ENCODE assay signal across 8 mouse cellular contexts in genomic region chr7:70365401-70365811, GRCm38 (mm10). TPM values are rescaled to one million over a fixed set of nuclear protein-coding genes. Genes with fewer than 3 reads are reported as not detected.
DNase-seq lines count a peak whose midpoint lies in the region; ATAC-seq lines count a peak whose summit lies in the region.

No protein-coding gene starts in this region.

- peak overlapping the region; percentile 42 for H3K4me3 ChIP-seq in forebrain, embryonic 15.5 days
- H3K4me3 ChIP-seq in midbrain, embryonic 13.5 days (replicated peaks): peak overlapping the region; percentile 54

- under 1% methylated on average over 17 of the region's 17 CpGs for WGBS in forebrain, embryonic 15.5 days
- under 1% methylated on average over 17 of the region's 17 CpGs for WGBS in midbrain, embryonic 13.5 days

- no peak for ATAC-seq in forebrain, embryonic 15.5 days (replicated peaks)
- ATAC-seq in midbrain, embryonic 13.5 days: no peak
- ATAC-seq in granulocyte monocyte progenitor cell, adult 5-6 weeks (replicated peaks; ENCODE audit: poor library complexity, severe bottlenecking): no peak

- H3K9ac ChIP-seq in forebrain, embryonic 15.5 days (replicated peaks): peak overlapping the region; percentile 57
- H3K9ac ChIP-seq in midbrain, embryonic 13.5 days (replicated peaks): peak overlapping the region; percentile 85

- H3K27ac ChIP-seq in forebrain, embryonic 15.5 days (replicated peaks): peak overlapping the region; percentile 90
- H3K27ac ChIP-seq in midbrain, embryonic 13.5 days: peak overlapping the region; percentile 94

- no peaks in the 10 kb centered on the region for H3K36me3 ChIP-seq in forebrain, embryonic 15.5 days
- no peaks in the 10 kb centered on the region for H3K36me3 ChIP-seq in midbrain, embryonic 13.5 days

- H3K9me3 ChIP-seq in forebrain, embryonic 15.5 days: no peaks in the 10 kb centered on the region
- H3K9me3 ChIP-seq in midbrain, embryonic 13.5 days: no peaks in the 10 kb centered on the region

- peak; percentile 25 to 54 for DNase-seq in cerebellum, postnatal 25 days
- no peak for DNase-seq in cerebellum, adult 9-11 months
- DNase-seq in NIH3T3 (ENCODE audit: low read depth): peak; percentile 71
- DNase-seq in kidney, adult 8-10 months: peak; percentile 64 to 70
- DNase-seq in left cerebral cortex, adult 9 months (ENCODE audit: low spot score in 2 of 2): no peak

- peaks cover 60% of the 10 kb centered on the region for H3K27me3 ChIP-seq in forebrain, embryonic 15.5 days
- H3K27me3 ChIP-seq in midbrain, embryonic 13.5 days: peaks cover 59% of the 10 kb centered on the region

- peaks cover 22% of the 10 kb centered on the region for H3K4me1 ChIP-seq in forebrain, embryonic 15.5 days
- peaks cover 20% of the 10 kb centered on the region for H3K4me1 ChIP-seq in midbrain, embryonic 13.5 days (replicated peaks)

- H3K4me2 ChIP-seq in forebrain, embryonic 15.5 days (replicated peaks): peak overlapping the region; percentile 41
- peak overlapping the region; percentile 59 for H3K4me2 ChIP-seq in midbrain, embryonic 13.5 days (replicated peaks)

RNA-seq across cellular contexts. Expression of gene Nr2f2, which starts 1.1 kb away (rescaled TPM):
- polyA plus RNA-seq in forebrain, embryonic 15.5 days (2015; fragmentation: Nextera tagmentation; extraction: Ambion mirVana): 76.2 and 95.0 TPM in 2 replicates
- polyA plus RNA-seq in midbrain, embryonic 13.5 days (2015; fragmentation: Nextera tagmentation; extraction: Ambion mirVana): 132 and 143 TPM in 2 replicates
- total RNA-seq in granulocyte monocyte progenitor cell, adult 5-6 weeks (2014; fragmentation: Nextera tagmentation): not detected in 2 replicates
- not detected in 2 replicates for total RNA-seq in granulocyte monocyte progenitor cell, adult 5-6 weeks (2017)

Comparison
In these comparisons a context has a peak if more than half of its experiments do, and no peak if none do; other contexts are left out.
1. DNase-seq: peak in cerebellum, postnatal 25 days (2 of 2), NIH3T3 (single experiment) and kidney, adult 8-10 months (2 of 2); none in cerebellum, adult 9-11 months (single experiment) and left cerebral cortex, adult 9 months (0 of 2).